Mouse (Mus musculus): ENCODE measurements at regions not wholly inside any gene's neighbourhood (a gene's known extent, or its start where the extent isn't known, plus 50 kb on each side); places are given as distances from the start of the nearest gene placed in this dataset.

GRCm38 (mm10) chr17:4636796-4637353, 357.3 kb upstream of the Arid1b start:
- TF ChIP-seq ZNF384 (IDR thresholded peaks at IDR 0.05; ENCODE audit: low read depth, low read length) (no peak), ZC3H11A (IDR thresholded peaks at IDR 0.05; ENCODE audit: borderline replicate concordance, low read depth, low read length) (no peak), HCFC1 (IDR thresholded peaks at IDR 0.05; ENCODE audit: borderline replicate concordance, insufficient read depth, low read length) (no peak), MAFK (IDR thresholded peaks at IDR 0.05; ENCODE audit: insufficient read depth, low read depth, low read length) (no peak)

Data from ES-E14 (cell line).